Comparison of ENCODE assay signal across 10 mouse cellular contexts in genomic region chr2:156447413-156448295, GRCm38 (mm10). TPM values are rescaled to one million over a fixed set of nuclear protein-coding genes. Genes with fewer than 3 reads are reported as not detected.
DNase-seq lines count a peak whose midpoint lies in the region; TF ChIP-seq lines count a peak whose summit lies in the region.
"Had no signal": no experiment of that assay in that cellular context is flagged by ENCODE, and none has a peak within 500 bp of the region (broad histone marks: within the 10 kb centered on the region; RNA-seq: fewer than 3 reads in every experiment).

No protein-coding gene starts in this region.

- no peaks in the 10 kb centered on the region for H3K36me3 ChIP-seq in thymus, adult 2 months (ENCODE audit: control insufficient read depth, insufficient read depth, low read length)
- H3K36me3 ChIP-seq: liver, embryonic 15.5 days had no signal

- WGBS in thymus, adult 2 months: 34% methylated on average over 10 of the region's 10 CpGs

- TF ChIP-seq CTCF in thymus, adult 2 months (IDR thresholded peaks at IDR 0.05; ENCODE audit: borderline replicate concordance, control insufficient read depth, extremely low read depth, insufficient read depth, low read length, poor library complexity): no peak

- DNase-seq in ovary, postnatal 14 days (ENCODE audit: low spot score): peak; percentile 28
- no peak for DNase-seq in ovary, adult 18-20 months (ENCODE audit: low spot score)
- DNase-seq in kidney, adult 11 months: peak; percentile 86
- peak; percentile 89 to 93 for DNase-seq in lung, adult 18-20 months
- DNase-seq in yolk sac, embryonic 10.5 days (ENCODE audit: low spot score): peak; percentile 38
- no peak for DNase-seq in thymus, adult 2 months
- DNase-seq in Muller cell, postnatal 12 days (ENCODE audit: inconsistent ontology term): no peak
- no peak for DNase-seq in layer of hippocampus, adult 18-20 months (ENCODE audit: low spot score in 2 of 2)

- H3K4me3 ChIP-seq in thymus, adult 2 months (ENCODE audit: control insufficient read depth, insufficient read depth, low read length): no peak overlapping the region
- H3K4me3 ChIP-seq: heart, embryonic 12.5 days; liver, embryonic 15.5 days had no signal

- H3K4me1 ChIP-seq in thymus, adult 2 months (replicated peaks; ENCODE audit: control insufficient read depth, insufficient read depth, low read length): no peaks in the 10 kb centered on the region

- no peak for TF ChIP-seq POLR2A in thymus, adult 2 months (IDR thresholded peaks at IDR 0.05; ENCODE audit: control insufficient read depth, extremely low read depth, insufficient read depth, low read length, poor library complexity)

- no peak overlapping the region for H3K27ac ChIP-seq in thymus, adult 2 months (ENCODE audit: control insufficient read depth, insufficient read depth, low read length)
- H3K27ac ChIP-seq: liver, embryonic 15.5 days had no signal

- no peaks in the 10 kb centered on the region for H3K27me3 ChIP-seq in thymus, adult 2 months (ENCODE audit: control insufficient read depth, insufficient read depth, low read length)
- H3K27me3 ChIP-seq: heart, embryonic 12.5 days; liver, embryonic 15.5 days had no signal

RNA-seq across cellular contexts. Expression of gene Epb41l1, which starts 26.9 kb away (rescaled TPM):
- 3.7 and 4.9 TPM in 2 replicates for polyA plus RNA-seq in thymus, adult 2 months (2012; rRNA removed)
- total RNA-seq in layer of hippocampus, adult 18-20 months (2021): 100 to 1,000 TPM; 338 to 343 TPM

Comparison
In these comparisons a context has a peak if more than half of its experiments do, and no peak if none do; other contexts are left out.
1. DNase-seq: peak in ovary, postnatal 14 days (single experiment), kidney, adult 11 months (single experiment), lung, adult 18-20 months (2 of 2) and yolk sac, embryonic 10.5 days (single experiment); none in ovary, adult 18-20 months (single experiment), thymus, adult 2 months (single experiment), Muller cell, postnatal 12 days (single experiment) and layer of hippocampus, adult 18-20 months (0 of 2).